Mouse (Mus musculus) lung, adult 2 months (tissue): ENCODE data around the gene Zp1.

Experiments used
- CTCF ChIP-seq: fragments of 200-500 bp; IDR thresholded peaks from 2 replicates; pipeline ENCODE4 v1.5.1; 2011; ENCODE audit warnings: mild to moderate bottlenecking, low read length, control low read depth; ENCODE audit not compliant: insufficient read depth
- POLR2A ChIP-seq: fragments of 200-500 bp; IDR thresholded peaks from 2 replicates; pipeline ENCODE4 v1.6.1; 2011; ENCODE audit warnings: low read depth, mild to moderate bottlenecking, control low read depth, low read length, borderline replicate concordance; ENCODE audit errors: extremely low read depth

- TF ChIP-seq CTCF (no peak), POLR2A (peak; percentile 50; the same call in 1 of the 2 replicates)
Observed at GRCm38 (mm10) chr19:10937110-10937563, 16.7 kb upstream of the Zp1 start, which contains the start of gene Ptgdr2.
